Mouse (Mus musculus): Measurements from ENCODE around the gene Rnf144a.

GRCm38 (mm10) chr12:26366372-26366771 is 48.7 kb downstream of the Rnf144a start:
- TF ChIP-seq CTCF (IDR thresholded peaks at IDR 0.05; ENCODE audit: borderline replicate concordance, insufficient read depth, low read length) (no peak), POLR2A (IDR thresholded peaks at IDR 0.05; ENCODE audit: low read depth, low read length) (no peak)

All from embryonic fibroblast, embryonic 13.5 days (primary cell).